Mouse (Mus musculus) brain, embryonic 14.5 days (tissue): ENCODE data around the gene Mup10. TPM values are rescaled to one million over a fixed set of nuclear protein-coding genes. Genes with fewer than 3 reads are reported as not detected.
"Not testable (repeated sequence)": the region's sequence is repeated elsewhere in the genome, so short reads cannot be mapped to it uniquely, and the experiment has no call there.

Experiments
- DNase-seq: peaks from one replicate; pipeline ENCODE4 v3.0.0-alpha.2; 2011; ENCODE audit warnings: low read depth
- polyA plus RNA-seq: library from polyadenylated mRNA; depleted of rRNA; stranded (reverse); fragments of >200 nt; gene quantifications from 2 replicates; pipeline ENCODE4 v1.2.3, GENCODE M21; 2012; rRNA removed

Mup10 gene
- not detected in 2 replicates for polyA plus RNA-seq

GRCm38 (mm10) chr4:60582099-60582498 lies at the start of gene Mup10:
TSS of gene Mup10 (minus strand) at chr4:60582199.
- not testable (repeated sequence) for DNase-seq

Other genes starting within 250 kb of the Mup10 start
- gene Mup9, start 160.2 kb downstream of the Mup10 start, polyA plus RNA-seq = not detected in 2 replicates
- gene Mup1, start 80.2 kb downstream of the Mup10 start, polyA plus RNA-seq = not detected in 2 replicates
- 0.28 TPM in 1 of 2 replicates, not detected in the other for gene Mup11, start 80.2 kb upstream of the Mup10 start, polyA plus RNA-seq
- gene Mup12, start 159.1 kb upstream of the Mup10 start, polyA plus RNA-seq = not detected in 2 replicates
- gene Mup22, start 239.3 kb upstream of the Mup10 start, polyA plus RNA-seq = not detected in 2 replicates